Mouse (Mus musculus) mammary gland, adult 2 months (tissue): ENCODE data around the gene A430089I19Rik. TPM values are rescaled to one million over a fixed set of nuclear protein-coding genes. Genes with fewer than 3 reads are reported as not detected.

Experiments
- polyA plus RNA-seq: library from polyadenylated mRNA; depleted of rRNA; stranded (reverse); fragments of >200 nt; gene quantifications from 2 replicates; pipeline ENCODE4 v1.2.3, GENCODE M21; 2012; ENCODE audit warnings: low replicate concordance; rRNA removed

Gene A430089I19Rik
- not detected in 2 replicates for polyA plus RNA-seq

DNA sequence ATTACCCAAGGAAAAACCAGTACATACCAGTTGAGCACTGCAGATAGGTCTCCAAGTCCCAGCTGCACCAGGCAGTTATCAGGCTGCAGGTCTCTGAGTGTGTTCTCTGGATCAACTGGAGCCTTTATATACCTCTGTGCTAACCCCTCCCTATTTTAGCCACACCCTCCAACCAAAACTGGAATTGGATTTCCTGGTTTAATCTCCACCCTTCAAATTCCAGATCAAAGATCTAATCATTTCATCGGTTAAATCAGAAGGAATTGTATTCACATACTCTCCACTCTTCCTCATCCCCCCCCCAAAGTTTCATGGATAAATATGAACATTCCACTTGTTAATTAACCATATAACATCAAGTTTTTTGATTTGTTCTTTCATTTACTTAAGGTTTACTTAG is at the start of gene A430089I19Rik:
TSS of gene A430089I19Rik (minus strand) at position 101 of the 400 bp plus-strand sequence.

DNA sequence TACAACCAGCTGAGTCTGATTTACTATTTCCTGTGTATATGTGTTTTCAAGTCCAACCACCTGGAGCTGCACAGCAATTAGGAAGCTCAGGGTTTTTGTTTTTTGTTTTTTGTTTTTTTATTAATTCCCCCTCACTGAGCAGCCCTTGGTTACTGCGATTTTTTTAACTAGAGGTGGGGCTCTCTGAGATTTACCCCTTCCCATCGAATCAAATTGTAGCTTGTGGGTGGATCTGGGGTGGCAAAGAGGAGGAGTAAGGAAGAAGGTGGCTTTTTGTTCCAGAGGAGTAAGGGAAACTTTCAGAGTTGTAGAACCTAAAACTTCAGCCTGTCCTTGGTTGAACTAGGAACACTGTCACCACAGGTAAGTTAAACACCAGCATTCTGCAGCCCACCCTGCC is 32.9 kb upstream of the A430089I19Rik start, which contains the start of gene AA792892:
TSS of gene AA792892 (plus strand) at position 301 of the 400 bp plus-strand sequence.

DNA sequence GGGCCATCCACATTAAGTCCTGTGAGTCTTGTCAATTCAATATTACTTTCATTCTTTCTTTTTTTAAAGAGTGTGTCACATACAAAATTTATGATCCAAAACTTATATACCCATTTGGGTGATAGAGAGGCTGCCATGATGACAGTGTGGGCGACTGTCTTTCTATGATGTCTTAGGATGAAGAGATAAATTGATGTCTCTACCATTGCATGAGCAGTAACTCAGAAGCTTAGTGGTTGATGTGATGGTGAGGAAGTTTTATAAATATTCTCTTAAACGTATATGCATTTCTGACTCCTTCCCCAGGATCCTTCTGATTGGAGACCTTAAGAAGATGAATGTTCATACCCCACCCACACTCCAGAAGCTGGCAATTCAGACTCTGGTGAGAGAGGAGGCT is 7.5 kb upstream of the A430089I19Rik start, which contains the start of gene Gm6502:
TSS of gene Gm6502 (plus strand) at position 301 of the 400 bp plus-strand sequence.

Other genes with a start within 250 kb of the A430089I19Rik start
- not detected in 2 replicates for gene BC061212, start 236.3 kb downstream of the A430089I19Rik start, polyA plus RNA-seq
- not detected in 2 replicates for gene Gm6351, start 230.4 kb downstream of the A430089I19Rik start, polyA plus RNA-seq
- not detected in 2 replicates for gene Gm3106, start 88.8 kb downstream of the A430089I19Rik start, polyA plus RNA-seq
- not detected in 2 replicates for gene Gm6502, start 7.6 kb upstream of the A430089I19Rik start, polyA plus RNA-seq
- not detected in 2 replicates for gene AA792892, start 33.0 kb upstream of the A430089I19Rik start, polyA plus RNA-seq
- gene Gm7682, start 139.0 kb upstream of the A430089I19Rik start, polyA plus RNA-seq: not detected in 2 replicates
- not detected in 2 replicates for gene Gm3139, start 219.5 kb upstream of the A430089I19Rik start, polyA plus RNA-seq